Mouse (Mus musculus): Measurements from ENCODE around the gene Cldn3. TPM values are rescaled to one million over a fixed set of nuclear protein-coding genes. Genes with fewer than 3 reads are reported as not detected.
"Not testable (repeated sequence)": the region's sequence is repeated elsewhere in the genome, so short reads cannot be mapped to it uniquely, and the experiment has no call there.

The Cldn3 gene
- total RNA-seq (2014; rRNA removed): 3.6 and 10.5 TPM in 2 replicates
- polyA plus RNA-seq (2015; fragmentation: Nextera tagmentation; extraction: Ambion mirVana): 4.7 and 5.9 TPM in 2 replicates

DNA sequence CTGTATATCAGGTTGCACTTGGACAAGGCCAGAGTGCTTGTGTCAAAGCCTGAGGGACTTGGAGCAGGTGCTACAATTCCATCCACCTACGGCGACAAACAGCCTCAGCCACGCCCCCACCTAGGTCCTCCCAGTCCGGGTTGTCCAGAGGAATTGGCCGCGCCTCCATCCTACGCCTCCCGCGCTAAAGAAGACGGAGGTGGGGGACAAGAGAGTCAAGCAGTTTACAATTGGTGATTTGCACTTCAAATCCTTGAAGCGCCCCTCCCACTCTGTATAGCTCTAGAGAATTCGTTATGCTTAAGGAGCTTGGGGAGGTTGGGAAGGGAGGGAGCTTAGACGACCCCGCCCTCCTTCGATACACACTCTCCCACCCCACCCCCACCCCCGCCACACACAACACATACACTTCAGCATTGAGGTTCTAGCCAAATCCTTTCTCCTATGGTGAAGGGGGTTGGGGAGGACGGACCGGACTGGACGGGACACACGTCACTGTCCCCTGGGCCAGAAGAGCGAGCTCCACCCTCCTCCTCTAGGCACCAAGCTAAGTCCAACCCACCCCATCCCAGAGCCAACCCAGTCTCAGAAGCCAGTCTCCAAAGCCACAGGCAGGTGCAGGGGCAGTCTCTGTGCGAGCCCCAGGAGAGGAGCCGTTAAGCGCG, at the start of gene Cldn3:
Gene Cldn3 (plus strand): TSS at position 582 of the 665 bp plus-strand sequence.
- Histone ChIP-seq H3K4me3 (ENCODE audit: low read length) (peak within 1 kb of the TSS; percentile 29), H3K9ac (replicated peaks; ENCODE audit: low read length) (peak within 1 kb of the TSS; percentile 30; the same call in 1 of the 2 replicates), H3K36me3 (ENCODE audit: insufficient read depth, low read length) (no peaks in the 10 kb centered on the region), H3K4me2 (ENCODE audit: low read depth, low read length) (peak within 1 kb of the TSS; percentile 40), H3K27me3 (ENCODE audit: insufficient read depth, low read length) (peaks cover 42% of the 10 kb centered on the region), H3K4me1 (ENCODE audit: insufficient read depth, low read length) (peaks cover 6% of the 10 kb centered on the region), H3K27ac (no peak within 1 kb of the TSS), H3K9me3 (ENCODE audit: low read length) (no peaks in the 10 kb centered on the region)
- peak; percentile 58 for ATAC-seq
- WGBS: under 1% methylated on average over 25 of the region's 25 CpGs
- no peak for TF ChIP-seq CTCF (IDR thresholded peaks at IDR 0.05; ENCODE audit: low read depth)
- peak; percentile 42 for DNase-seq (ENCODE audit: low spot score)

DNA sequence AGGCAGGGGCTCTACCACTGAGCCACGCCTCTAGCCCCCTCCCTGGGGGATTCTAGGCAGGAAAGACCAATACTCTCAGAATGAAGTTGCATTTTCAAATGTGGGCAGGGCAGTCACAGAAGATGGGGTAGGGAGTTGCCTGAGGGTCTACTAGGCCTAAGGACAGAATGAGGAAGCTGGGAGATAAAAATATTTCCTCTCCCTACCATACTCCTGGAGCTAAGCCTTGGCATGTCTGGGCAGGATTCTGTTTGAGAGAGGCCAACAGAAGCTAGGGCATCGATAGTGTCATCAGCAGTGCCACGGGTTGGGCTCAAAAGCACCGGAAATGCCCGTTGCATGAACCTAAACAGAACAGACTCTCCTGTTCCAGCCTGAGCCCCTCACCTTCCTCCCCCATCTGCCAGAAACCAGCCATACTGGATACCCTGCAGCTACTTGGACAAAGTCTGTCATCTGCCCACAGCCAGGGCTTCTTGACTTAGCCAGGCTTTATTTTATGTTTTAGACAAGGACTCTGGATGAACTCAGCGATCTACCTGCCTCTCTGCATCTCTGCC, 49.3 kb upstream of the Cldn3 start:
- no peak for TF ChIP-seq CTCF (IDR thresholded peaks at IDR 0.05; ENCODE audit: low read depth)
- no peak overlapping the region for H3K4me2 ChIP-seq (ENCODE audit: low read depth, low read length)
- no peak overlapping the region for H3K4me3 ChIP-seq (ENCODE audit: low read length)
- no peak overlapping the region for H3K9ac ChIP-seq (replicated peaks; ENCODE audit: low read length)
- no peaks in the 10 kb centered on the region for H3K9me3 ChIP-seq (ENCODE audit: low read length)
- WGBS: 90% methylated on average over 6 of the region's 6 CpGs
- no peak for ATAC-seq
- H3K27ac ChIP-seq: no peak overlapping the region
- no peaks in the 10 kb centered on the region for H3K36me3 ChIP-seq (ENCODE audit: insufficient read depth, low read length)
- H3K27me3 ChIP-seq (ENCODE audit: insufficient read depth, low read length): no peaks in the 10 kb centered on the region
- DNase-seq (ENCODE audit: low spot score): no peak
- 0 out of 2 replicates have a peak, but pooled peaks cover 3% of the 10 kb centered on the region for H3K4me1 ChIP-seq (ENCODE audit: insufficient read depth, low read length)

DNA sequence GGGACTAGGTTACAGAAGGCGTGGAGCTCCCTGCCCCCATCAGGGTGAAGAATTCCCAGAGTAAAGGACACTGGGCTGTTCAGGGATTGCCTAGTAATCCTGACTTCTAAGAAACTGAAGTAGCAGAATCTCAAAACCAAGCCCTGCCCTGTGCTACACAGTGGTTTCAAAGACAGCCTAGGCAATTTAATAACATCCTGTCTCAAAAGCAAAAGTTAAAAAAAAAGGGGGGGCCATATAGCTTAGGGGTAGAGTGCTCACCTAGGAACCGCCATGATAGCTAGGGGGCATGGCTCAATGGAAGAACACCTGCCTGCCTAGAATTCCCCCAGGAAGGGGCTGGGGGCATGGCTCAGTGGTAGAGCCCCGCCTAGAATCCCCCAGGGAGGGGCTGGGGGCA, 46.9 kb upstream of the Cldn3 start:
- DNase-seq (ENCODE audit: low spot score) (no peak), ATAC-seq (no peak)
- no peak overlapping the region for H3K4me3 ChIP-seq (ENCODE audit: low read length)
- no peaks in the 10 kb centered on the region for H3K36me3 ChIP-seq (ENCODE audit: insufficient read depth, low read length)
- WGBS: 65% methylated on average over 3 of the region's 3 CpGs
- no peaks in the 10 kb centered on the region for H3K9me3 ChIP-seq (ENCODE audit: low read length)
- no peaks in the 10 kb centered on the region for H3K27me3 ChIP-seq (ENCODE audit: insufficient read depth, low read length)
- TF ChIP-seq CTCF (IDR thresholded peaks at IDR 0.05; ENCODE audit: low read depth): no peak
- H3K4me2 ChIP-seq (ENCODE audit: low read depth, low read length): no peak overlapping the region
- H3K4me1 ChIP-seq (ENCODE audit: insufficient read depth, low read length): no peaks in the 10 kb centered on the region
- no peak overlapping the region for H3K27ac ChIP-seq
- no peak overlapping the region for H3K9ac ChIP-seq (replicated peaks; ENCODE audit: low read length)

DNA sequence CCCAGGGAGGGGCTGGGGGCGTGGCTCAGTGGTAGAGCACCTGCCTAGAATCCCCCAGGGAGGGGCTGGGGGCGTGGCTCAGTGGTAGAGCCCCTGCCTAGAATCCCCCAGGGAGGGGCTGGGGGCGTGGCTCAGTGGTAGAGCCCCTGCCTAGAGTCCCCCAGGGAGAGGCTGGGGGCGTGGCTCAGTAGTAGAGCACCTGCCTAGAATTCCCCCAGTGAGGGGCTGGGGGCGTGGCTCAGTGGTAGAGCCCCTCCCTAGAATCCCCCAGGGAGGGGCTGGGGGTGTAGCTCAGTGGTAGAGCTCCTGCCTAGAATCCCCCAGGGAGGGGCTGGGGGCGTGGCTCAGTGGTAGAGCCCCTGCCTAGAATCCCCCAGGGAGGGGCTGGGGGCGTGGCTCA, 46.5 kb upstream of the Cldn3 start:
- H3K36me3 ChIP-seq (ENCODE audit: insufficient read depth, low read length); H3K4me3 ChIP-seq (ENCODE audit: low read length); H3K27ac ChIP-seq; DNase-seq (ENCODE audit: low spot score); H3K4me1 ChIP-seq (ENCODE audit: insufficient read depth, low read length); ATAC-seq; H3K9ac ChIP-seq (replicated peaks; ENCODE audit: low read length); H3K27me3 ChIP-seq (ENCODE audit: insufficient read depth, low read length); H3K4me2 ChIP-seq (ENCODE audit: low read depth, low read length); H3K9me3 ChIP-seq (ENCODE audit: low read length): not testable (repeated sequence)
- 86% methylated on average over 2 of the region's 7 CpGs for WGBS

DNA sequence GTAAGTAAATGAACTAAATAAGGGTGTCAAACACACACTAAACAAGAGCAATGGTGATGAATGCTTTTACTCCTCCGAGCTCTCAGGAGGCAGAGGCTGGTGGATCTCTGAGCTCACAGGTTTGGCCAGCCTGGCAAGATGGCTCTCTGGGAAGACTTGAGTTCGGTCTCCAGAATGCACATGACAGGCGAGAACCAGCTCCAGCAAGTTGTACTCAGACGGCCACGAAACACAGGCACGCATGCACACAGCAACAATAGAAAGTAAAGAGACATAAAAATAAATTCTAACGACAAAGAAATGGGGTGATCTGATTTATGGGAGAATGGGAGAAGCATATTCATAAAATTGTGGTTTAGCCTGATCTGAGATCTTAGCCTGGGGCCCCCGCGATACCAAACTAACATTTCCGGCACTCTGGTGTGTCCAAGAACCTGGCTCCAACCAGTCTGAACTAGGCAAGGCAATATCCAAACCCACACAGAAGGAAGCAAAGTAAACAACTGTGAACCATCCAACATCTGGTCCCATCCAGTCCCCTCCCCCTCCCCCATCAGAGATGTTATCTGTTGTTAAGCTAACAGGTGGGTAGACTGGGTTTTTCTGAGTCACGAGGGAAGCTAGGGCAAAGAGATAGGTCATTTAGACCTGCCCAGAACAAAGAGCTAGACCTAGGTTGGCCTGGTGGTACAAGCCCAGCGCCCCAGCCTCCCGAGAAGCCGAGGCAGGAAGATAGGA, 44.4 kb upstream of the Cldn3 start:
- no peak for TF ChIP-seq CTCF (IDR thresholded peaks at IDR 0.05; ENCODE audit: low read depth)
- no peak for DNase-seq (ENCODE audit: low spot score)
- Histone ChIP-seq H3K4me1 (ENCODE audit: insufficient read depth, low read length) (no peaks in the 10 kb centered on the region), H3K4me3 (ENCODE audit: low read length) (no peak overlapping the region), H3K36me3 (ENCODE audit: insufficient read depth, low read length) (no peaks in the 10 kb centered on the region), H3K27me3 (ENCODE audit: insufficient read depth, low read length) (peaks cover 10% of the 10 kb centered on the region; the same call in 1 of the 2 replicates), H3K9me3 (ENCODE audit: low read length) (no peaks in the 10 kb centered on the region), H3K4me2 (ENCODE audit: low read depth, low read length) (no peak overlapping the region), H3K27ac (no peak overlapping the region), H3K9ac (replicated peaks; ENCODE audit: low read length) (no peak overlapping the region)
- no peak for ATAC-seq
- 90% methylated on average over 14 of the region's 14 CpGs for WGBS

DNA sequence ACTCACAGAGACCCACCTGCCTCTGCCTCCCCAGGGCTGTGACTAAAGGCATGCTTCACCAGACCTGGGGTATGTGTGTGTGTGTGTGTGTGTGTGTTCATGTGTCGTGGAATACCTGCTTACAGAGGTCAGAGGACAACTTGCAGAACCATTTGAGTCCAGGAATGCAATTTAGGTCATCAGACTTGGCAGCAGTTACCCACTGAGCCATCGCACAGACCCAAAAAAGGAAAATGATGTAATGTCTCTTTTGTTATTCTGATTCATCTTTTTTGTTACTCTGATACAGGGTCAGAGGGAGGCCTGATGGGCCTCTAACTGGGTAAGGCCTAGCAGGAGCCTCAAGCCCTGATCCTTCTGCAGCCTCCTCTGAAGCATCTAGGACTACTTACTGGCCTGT, 43.3 kb upstream of the Cldn3 start:
- Histone ChIP-seq H3K4me2 (ENCODE audit: low read depth, low read length) (no peak overlapping the region), H3K4me3 (ENCODE audit: low read length) (no peak overlapping the region), H3K9me3 (ENCODE audit: low read length) (no peaks in the 10 kb centered on the region), H3K36me3 (ENCODE audit: insufficient read depth, low read length) (no peaks in the 10 kb centered on the region), H3K27ac (no peak overlapping the region), H3K9ac (replicated peaks; ENCODE audit: low read length) (no peak overlapping the region), H3K27me3 (ENCODE audit: insufficient read depth, low read length) (peaks cover 10% of the 10 kb centered on the region; the same call in 1 of the 2 replicates), H3K4me1 (ENCODE audit: insufficient read depth, low read length) (no peaks in the 10 kb centered on the region)
- no peak for ATAC-seq
- no peak for TF ChIP-seq CTCF (IDR thresholded peaks at IDR 0.05; ENCODE audit: low read depth)
- WGBS: 78% methylated on average over 2 of the region's 2 CpGs
- no peak for DNase-seq (ENCODE audit: low spot score)

Measured in hindbrain, postnatal 0 days (tissue).